8 mouse cellular contexts compared by ENCODE assay signal in the genomic region with DNA sequence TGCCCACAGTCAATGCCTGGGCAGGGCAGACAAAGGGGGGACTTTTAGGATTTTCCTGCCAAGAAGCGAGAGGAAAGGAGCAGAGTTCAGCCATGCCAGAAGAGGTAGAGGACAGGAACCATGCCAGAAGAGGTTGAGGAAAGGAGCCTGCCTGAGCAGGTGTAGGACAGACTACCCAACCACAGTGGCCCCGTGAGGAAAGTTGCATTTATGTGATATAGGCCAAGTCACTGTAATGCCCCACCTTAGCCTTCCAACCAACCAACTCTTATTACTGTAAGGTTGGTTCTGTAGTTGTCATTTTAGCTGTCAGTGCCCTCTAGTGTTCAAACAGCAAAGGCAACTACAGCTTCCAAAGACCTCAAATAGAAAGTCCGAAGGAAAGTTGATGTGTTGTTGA. TPM values are rescaled to one million over a fixed set of nuclear protein-coding genes. Genes with fewer than 3 reads are reported as not detected.
DNase-seq lines count a peak whose midpoint lies in the region; ATAC-seq lines count a peak whose summit lies in the region.

No protein-coding gene starts in this region.

- ATAC-seq in forebrain, embryonic 15.5 days (replicated peaks) = no peak

- no peaks in the 10 kb centered on the region for H3K9me3 ChIP-seq in forebrain, embryonic 15.5 days

- H3K36me3 ChIP-seq in forebrain, embryonic 15.5 days = no peaks in the 10 kb centered on the region

- 71% methylated on average over 3 of the region's 3 CpGs for WGBS in forebrain, embryonic 15.5 days

- H3K9ac ChIP-seq in forebrain, embryonic 15.5 days (replicated peaks) = no peak overlapping the region

- no peaks in the 10 kb centered on the region for H3K27me3 ChIP-seq in forebrain, embryonic 15.5 days

- no peak overlapping the region for H3K4me3 ChIP-seq in forebrain, embryonic 15.5 days

- H3K4me2 ChIP-seq in forebrain, embryonic 15.5 days (replicated peaks) = no peak overlapping the region

- H3K27ac ChIP-seq in forebrain, embryonic 15.5 days (replicated peaks) = no peak overlapping the region

- intact Hi-C loops in left cerebral cortex, postnatal 10 days (cut with DNase I) = loop anchor here (1.0 kb wide), 1 partner anchor 277 kb away; no protein-coding TSS in a partner anchor
- intact Hi-C loops in left cerebral cortex, postnatal 36 days (cut with DNase I) = loop anchor here (10.0 kb wide), 1 partner anchor 147 kb away; no protein-coding TSS in a partner anchor

- DNase-seq in left cerebral cortex, adult 11 months (ENCODE audit: low spot score) = peak; percentile 2
- DNase-seq in left cerebral cortex, postnatal 10 days (ENCODE audit: extremely low spot score in 1 of 2, low spot score in 2 of 2) = no peak
- peak; percentile 42 for DNase-seq in ZHBTc4 (ENCODE audit: low read depth, low spot score)
- peak; percentile 3 for DNase-seq in fibroblast of lung, adult 2 months (ENCODE audit: low read depth)
- DNase-seq in kidney, postnatal 14 days = peak; percentile 30
- peak; percentile 81 for DNase-seq in naive thymus-derived CD4-positive, alpha-beta T cell, adult 2 months (ENCODE audit: low read depth)
- no peak for DNase-seq in left cerebral cortex, postnatal 36 days (ENCODE audit: low spot score in 2 of 2)

- no peaks in the 10 kb centered on the region for H3K4me1 ChIP-seq in forebrain, embryonic 15.5 days

RNA-seq across cellular contexts. Expression of gene Slfn3, which starts 0.9 kb away (rescaled TPM):
- total RNA-seq in left cerebral cortex, postnatal 10 days (2021) = under 1 TPM; 0.19 to 0.32 TPM
- polyA plus RNA-seq in forebrain, embryonic 15.5 days (2015; fragmentation: Nextera tagmentation; extraction: Ambion mirVana) = 0.10 and 0.15 TPM in 2 replicates
- total RNA-seq in left cerebral cortex, postnatal 36 days (2021) = 1 to 10 TPM in 1 of 2 experiments, under 1 TPM in 1; 0.37 to 1.0 TPM

RNA-seq across cellular contexts. Expression of gene Slfn4, which starts 17.0 kb away (rescaled TPM):
- not detected for total RNA-seq in left cerebral cortex, postnatal 10 days (2021)
- polyA plus RNA-seq in forebrain, embryonic 15.5 days (2015; fragmentation: Nextera tagmentation; extraction: Ambion mirVana) = not detected in 2 replicates
- total RNA-seq in left cerebral cortex, postnatal 36 days (2021) = not detected

Comparison
In these comparisons a context has a peak if more than half of its experiments do, and no peak if none do; other contexts are left out.
1. DNase-seq: peak in left cerebral cortex, adult 11 months (single experiment), ZHBTc4 (single experiment), fibroblast of lung, adult 2 months (single experiment), kidney, postnatal 14 days (single experiment) and naive thymus-derived CD4-positive, alpha-beta T cell, adult 2 months (single experiment); none in left cerebral cortex, postnatal 10 days (0 of 2) and left cerebral cortex, postnatal 36 days (0 of 2).